Mouse (Mus musculus) bone marrow, adult 2 months (tissue): ENCODE results near the gene Pdk2.

Source experiments
- CTCF ChIP-seq: fragments of 200-500 bp; IDR thresholded peaks from 2 replicates; pipeline ENCODE4 v1.5.1; 2011; ENCODE audit warnings: low read length, control low read depth; ENCODE audit not compliant: control insufficient read depth, insufficient read depth
- POLR2A ChIP-seq: fragments of 200-500 bp; IDR thresholded peaks from 2 replicates; pipeline ENCODE4 v1.6.1; 2011; ENCODE audit warnings: low read depth, mild to moderate bottlenecking, control low read depth, low read length, borderline replicate concordance; ENCODE audit not compliant: control insufficient read depth

DNA sequence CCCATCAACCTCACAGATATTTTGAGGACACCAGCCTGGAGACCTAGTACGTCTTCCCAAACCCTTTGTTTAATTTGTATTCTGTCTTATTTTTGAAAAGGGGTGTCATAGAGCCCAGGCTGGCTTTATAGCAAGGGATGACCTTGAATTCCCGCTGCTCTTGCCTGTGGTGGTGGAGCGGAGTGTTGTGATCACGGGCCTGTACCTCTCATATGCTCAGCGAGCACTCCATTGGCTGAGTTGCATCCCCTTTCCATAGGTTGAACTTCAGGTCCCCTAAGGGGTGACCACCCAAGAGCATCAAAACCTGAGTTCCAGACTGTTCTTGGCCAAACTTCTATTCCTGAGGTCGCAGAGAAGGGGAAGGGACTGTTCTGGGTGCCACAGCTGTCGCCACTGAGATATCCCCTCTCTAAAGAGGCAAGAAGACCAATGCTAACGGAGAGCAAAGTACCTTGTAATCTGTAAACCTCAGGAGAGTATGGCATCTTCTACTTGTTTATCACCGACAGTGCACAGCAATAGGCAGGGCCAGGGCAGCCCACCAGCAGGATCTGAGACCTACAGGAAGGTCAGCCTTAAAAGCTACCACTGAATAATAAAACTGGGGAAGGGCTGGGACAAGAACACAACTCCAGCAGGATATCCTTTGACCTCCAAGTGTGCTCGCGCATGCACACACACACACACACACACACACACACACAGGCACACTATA lies 61.5 kb downstream of the Pdk2 start:
- TF ChIP-seq POLR2A = no peak
- TF ChIP-seq CTCF = no peak
